Mouse (Mus musculus) urinary bladder, adult 18-20 months (tissue): ENCODE measurements at regions not wholly inside any gene's neighbourhood (a gene's known extent, or its start where the extent isn't known, plus 50 kb on each side); places are given as distances from the start of the nearest gene placed in this dataset.

Source experiments
- DNase-seq, 2 experiments: peaks; one replicate each; pipeline ENCODE4 v3.0.0; 2022; ENCODE audit warnings: low spot score in 2 of 2, mixed read lengths in 2 of 2

GRCm38 (mm10) chr8:114052426-114052825 lies 80.9 kb upstream of the Nudt7 start:
- DNase-seq = no peak

GRCm38 (mm10) chr8:114063566-114063965 lies 69.8 kb upstream of the Nudt7 start:
- no peak for DNase-seq

- no peak for DNase-seq
Observed at GRCm38 (mm10) chr8:114072330-114072729, 61.0 kb upstream of the Nudt7 start.

- peak in 1 of 2 experiments; percentile 8 for DNase-seq
Observed at GRCm38 (mm10) chr8:114074122-114074521, 59.2 kb upstream of the Nudt7 start.

- no peak for DNase-seq
Observed at GRCm38 (mm10) chr8:114076701-114077100, 56.7 kb upstream of the Nudt7 start.

GRCm38 (mm10) chr8:114081049-114081756 lies 52.2 kb upstream of the Nudt7 start:
- DNase-seq = peak in 1 of 2 experiments; percentile 10

- DNase-seq = no peak
Observed at GRCm38 (mm10) chr8:114081757-114082059, 51.6 kb upstream of the Nudt7 start.
